Mouse (Mus musculus): ENCODE results near the gene Igfbp4. TPM values are rescaled to one million over a fixed set of nuclear protein-coding genes. Genes with fewer than 3 reads are reported as not detected.
A peak's percentile ranks its signal among the peaks of the same experiment; 100 is the strongest.

The Igfbp4 gene
- polyA plus RNA-seq (2012; rRNA removed): 176 and 220 TPM in 2 replicates

GRCm38 (mm10) chr11:99041051-99041729 lies at the start of gene Igfbp4:
Igfbp4 (plus strand) TSS chr11:99041244.
- no peak within 1 kb of the TSS for H3K27ac ChIP-seq (ENCODE audit: control insufficient read depth, insufficient read depth, low read length)
- DNase-seq: peak; percentile 28
- H3K36me3 ChIP-seq (ENCODE audit: control insufficient read depth, insufficient read depth, low read length): no peaks in the 10 kb centered on the region
- under 1% methylated on average over 60 of the region's 63 CpGs for WGBS
- H3K27me3 ChIP-seq (ENCODE audit: control insufficient read depth, insufficient read depth, low read length): peaks cover 18% of the 10 kb centered on the region; the same call in 1 of the 2 replicates
- TF ChIP-seq CTCF (IDR thresholded peaks at IDR 0.05; ENCODE audit: borderline replicate concordance, control insufficient read depth, extremely low read depth, insufficient read depth, low read length, poor library complexity) (no peak; the same call in 1 of the 2 replicates), POLR2A (IDR thresholded peaks at IDR 0.05; ENCODE audit: control insufficient read depth, extremely low read depth, insufficient read depth, low read length, poor library complexity) (no peak)
- peaks cover 31% of the 10 kb centered on the region for H3K4me1 ChIP-seq (replicated peaks; ENCODE audit: control insufficient read depth, insufficient read depth, low read length)
- peak within 1 kb of the TSS; percentile 40 for H3K4me3 ChIP-seq (ENCODE audit: control insufficient read depth, insufficient read depth, low read length)

DNA sequence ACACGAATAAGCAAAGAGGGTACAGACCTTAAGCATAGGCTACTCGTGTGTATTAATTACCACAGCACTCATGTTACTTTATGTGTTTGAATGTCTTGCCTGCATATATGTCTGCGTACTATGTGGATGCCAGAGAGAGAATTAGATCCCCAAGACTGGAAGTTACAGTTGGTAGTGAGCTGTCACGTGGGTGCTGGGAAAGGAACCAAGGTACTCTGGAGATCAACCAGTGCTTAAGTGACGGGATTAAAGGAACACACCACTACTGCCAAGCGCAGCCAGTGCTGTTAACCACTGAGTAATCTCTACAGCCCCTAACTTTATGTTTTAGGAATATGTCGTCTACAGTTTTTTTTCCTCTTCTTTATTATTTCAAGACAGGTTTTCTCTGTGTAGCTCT lies 45.1 kb upstream of the Igfbp4 start:
- Histone ChIP-seq H3K27me3 (ENCODE audit: control insufficient read depth, insufficient read depth, low read length) (no peaks in the 10 kb centered on the region), H3K4me3 (ENCODE audit: control insufficient read depth, insufficient read depth, low read length) (no peak overlapping the region), H3K36me3 (ENCODE audit: control insufficient read depth, insufficient read depth, low read length) (peaks cover 90% of the 10 kb centered on the region), H3K27ac (ENCODE audit: control insufficient read depth, insufficient read depth, low read length) (no peak overlapping the region), H3K4me1 (replicated peaks; ENCODE audit: control insufficient read depth, insufficient read depth, low read length) (no peaks in the 10 kb centered on the region)
- DNase-seq: no peak
- TF ChIP-seq CTCF (IDR thresholded peaks at IDR 0.05; ENCODE audit: borderline replicate concordance, control insufficient read depth, extremely low read depth, insufficient read depth, low read length, poor library complexity) (no peak), POLR2A (IDR thresholded peaks at IDR 0.05; ENCODE audit: control insufficient read depth, extremely low read depth, insufficient read depth, low read length, poor library complexity) (no peak)
- 97% methylated on average over 7 of the region's 7 CpGs for WGBS

DNA sequence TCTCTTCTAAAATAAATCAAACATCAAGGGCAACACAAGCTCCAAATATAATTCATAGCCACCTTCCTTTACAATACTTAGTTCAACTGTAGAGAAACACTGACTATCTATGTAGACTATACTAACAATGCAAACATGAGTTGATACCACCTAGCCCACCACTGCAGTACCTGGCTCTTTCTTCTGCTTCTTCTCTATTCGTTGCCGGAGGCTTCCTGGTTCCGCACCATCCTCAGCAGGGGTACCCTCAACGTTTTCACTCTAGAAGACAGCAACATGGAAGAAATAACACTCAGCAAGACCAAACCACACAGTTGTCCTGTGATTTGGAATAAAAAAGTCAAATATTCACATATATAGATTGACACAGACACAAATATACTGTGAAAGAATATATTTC lies 43.4 kb upstream of the Igfbp4 start:
- Histone ChIP-seq H3K4me1 (replicated peaks; ENCODE audit: control insufficient read depth, insufficient read depth, low read length) (no peaks in the 10 kb centered on the region), H3K4me3 (ENCODE audit: control insufficient read depth, insufficient read depth, low read length) (no peak overlapping the region), H3K36me3 (ENCODE audit: control insufficient read depth, insufficient read depth, low read length) (peaks cover 90% of the 10 kb centered on the region), H3K27me3 (ENCODE audit: control insufficient read depth, insufficient read depth, low read length) (no peaks in the 10 kb centered on the region), H3K27ac (ENCODE audit: control insufficient read depth, insufficient read depth, low read length) (no peak overlapping the region)
- 95% methylated on average over 4 of the region's 4 CpGs for WGBS
- TF ChIP-seq POLR2A (IDR thresholded peaks at IDR 0.05; ENCODE audit: control insufficient read depth, extremely low read depth, insufficient read depth, low read length, poor library complexity): no peak
- TF ChIP-seq CTCF (IDR thresholded peaks at IDR 0.05; ENCODE audit: borderline replicate concordance, control insufficient read depth, extremely low read depth, insufficient read depth, low read length, poor library complexity): no peak
- DNase-seq: no peak

GRCm38 (mm10) chr11:98998776-98999175 lies 42.3 kb upstream of the Igfbp4 start:
- DNase-seq: no peak
- Histone ChIP-seq H3K36me3 (ENCODE audit: control insufficient read depth, insufficient read depth, low read length) (peaks cover 93% of the 10 kb centered on the region), H3K27me3 (ENCODE audit: control insufficient read depth, insufficient read depth, low read length) (no peaks in the 10 kb centered on the region), H3K4me1 (replicated peaks; ENCODE audit: control insufficient read depth, insufficient read depth, low read length) (no peaks in the 10 kb centered on the region), H3K27ac (ENCODE audit: control insufficient read depth, insufficient read depth, low read length) (no peak overlapping the region), H3K4me3 (ENCODE audit: control insufficient read depth, insufficient read depth, low read length) (no peak overlapping the region)
- TF ChIP-seq POLR2A (IDR thresholded peaks at IDR 0.05; ENCODE audit: control insufficient read depth, extremely low read depth, insufficient read depth, low read length, poor library complexity) (no peak), CTCF (IDR thresholded peaks at IDR 0.05; ENCODE audit: borderline replicate concordance, control insufficient read depth, extremely low read depth, insufficient read depth, low read length, poor library complexity) (no peak)

- WGBS: 98% methylated on average over 11 of the region's 11 CpGs
Measured at GRCm38 (mm10) chr11:98999243-98999642, 41.8 kb upstream of the Igfbp4 start.

GRCm38 (mm10) chr11:99006788-99007187 lies 34.3 kb upstream of the Igfbp4 start:
- no peak overlapping the region for H3K27ac ChIP-seq (ENCODE audit: control insufficient read depth, insufficient read depth, low read length)
- H3K4me1 ChIP-seq (replicated peaks; ENCODE audit: control insufficient read depth, insufficient read depth, low read length): no peaks in the 10 kb centered on the region
- H3K4me3 ChIP-seq (ENCODE audit: control insufficient read depth, insufficient read depth, low read length): no peak overlapping the region
- TF ChIP-seq POLR2A (IDR thresholded peaks at IDR 0.05; ENCODE audit: control insufficient read depth, extremely low read depth, insufficient read depth, low read length, poor library complexity) (no peak), CTCF (IDR thresholded peaks at IDR 0.05; ENCODE audit: borderline replicate concordance, control insufficient read depth, extremely low read depth, insufficient read depth, low read length, poor library complexity) (no peak)
- peaks cover 90% of the 10 kb centered on the region for H3K36me3 ChIP-seq (ENCODE audit: control insufficient read depth, insufficient read depth, low read length)
- no peaks in the 10 kb centered on the region for H3K27me3 ChIP-seq (ENCODE audit: control insufficient read depth, insufficient read depth, low read length)
- DNase-seq: no peak
- WGBS: 97% methylated on average over 9 of the region's 9 CpGs

More at GRCm38 (mm10) chr11:98999243-98999642, 41.8 kb upstream of the Igfbp4 start:
- H3K4me1 ChIP-seq (replicated peaks; ENCODE audit: control insufficient read depth, insufficient read depth, low read length): no peaks in the 10 kb centered on the region
- H3K36me3 ChIP-seq (ENCODE audit: control insufficient read depth, insufficient read depth, low read length): peaks cover 93% of the 10 kb centered on the region
- H3K27ac ChIP-seq (ENCODE audit: control insufficient read depth, insufficient read depth, low read length): no peak overlapping the region
- no peak for DNase-seq
- H3K4me3 ChIP-seq (ENCODE audit: control insufficient read depth, insufficient read depth, low read length): no peak overlapping the region
- no peaks in the 10 kb centered on the region for H3K27me3 ChIP-seq (ENCODE audit: control insufficient read depth, insufficient read depth, low read length)
- TF ChIP-seq CTCF (IDR thresholded peaks at IDR 0.05; ENCODE audit: borderline replicate concordance, control insufficient read depth, extremely low read depth, insufficient read depth, low read length, poor library complexity): no peak
- no peak for TF ChIP-seq POLR2A (IDR thresholded peaks at IDR 0.05; ENCODE audit: control insufficient read depth, extremely low read depth, insufficient read depth, low read length, poor library complexity)
